Mouse (Mus musculus) mouse embryonic stem cell (cell line): ENCODE results near the gene 2310011J03Rik.
"Not testable (repeated sequence)": the region's sequence is repeated elsewhere in the genome, so short reads cannot be mapped to it uniquely, and the experiment has no call there.

ENCODE experiments used
- in situ Hi-C, 2 experiments: fragments of 300-500 bp; cut with MboI; formaldehyde crosslinking; loops; 1 replicate in 1 of 2; 3 replicates in 1 of 2; pipeline ENCODE4 v1.14.3; 2019 to 2020; ENCODE audit warnings: low sequenced_read_pairs in 2 of 2, low pct_unique_long_range_greater_than_20kb in 1 of 2, mixed read lengths in 1 of 2; ENCODE audit not compliant: unreplicated experiment in 1 of 2

2310011J03Rik gene

GRCm38 (mm10) chr10:80320340-80320760 is at the start of gene 2310011J03Rik:
Gene 2310011J03Rik (minus strand): TSS chr10:80320537.
- in situ Hi-C loops: no loop called here

- in situ Hi-C loops: loop anchor here in 1 of 2 experiments (25.0 kb wide), 1 partner anchor 181 kb away; the partner anchor contains the start of gene Efna2
Observed at GRCm38 (mm10) chr10:80368392-80368791, 48.1 kb upstream of the 2310011J03Rik start.

GRCm38 (mm10) chr10:80367954-80368353 is 47.6 kb upstream of the 2310011J03Rik start:
- in situ Hi-C loops: loop anchor here in 1 of 2 experiments (25.0 kb wide), 1 partner anchor 181 kb away; the partner anchor contains the start of gene Efna2

- in situ Hi-C loops: loop anchor here in 1 of 2 experiments (25.0 kb wide), 1 partner anchor 178 kb away; the partner anchor contains the start of gene Efna2
Observed at GRCm38 (mm10) chr10:80365736-80366135, 45.4 kb upstream of the 2310011J03Rik start.

GRCm38 (mm10) chr10:80363734-80364133 is 43.4 kb upstream of the 2310011J03Rik start:
- in situ Hi-C loops: loop anchor here in 1 of 2 experiments (25.0 kb wide), 1 partner anchor 176 kb away; the partner anchor contains the start of gene Efna2

GRCm38 (mm10) chr10:80357994-80358639 is 37.8 kb upstream of the 2310011J03Rik start:
- in situ Hi-C loops: loop anchor here in 1 of 2 experiments (25.0 kb wide), 1 partner anchor 171 kb away; the partner anchor contains the start of gene Efna2

GRCm38 (mm10) chr10:80357336-80357735 is 37.0 kb upstream of the 2310011J03Rik start:
- in situ Hi-C loops: loop anchor here in 1 of 2 experiments (25.0 kb wide), 1 partner anchor 170 kb away; the partner anchor contains the start of gene Efna2

GRCm38 (mm10) chr10:80356737-80357136 is 36.4 kb upstream of the 2310011J03Rik start:
- in situ Hi-C loops: loop anchor here in 1 of 2 experiments (25.0 kb wide), 1 partner anchor 169 kb away; the partner anchor contains the start of gene Efna2

GRCm38 (mm10) chr10:80356001-80356682 is 35.8 kb upstream of the 2310011J03Rik start, which contains the start of gene Plk5:
Gene Plk5 (plus strand): TSS chr10:80356459.
- in situ Hi-C loops: loop anchor here in 1 of 2 experiments (25.0 kb wide), 1 partner anchor 169 kb away; the partner anchor contains the start of gene Efna2

GRCm38 (mm10) chr10:80355431-80355830 is 35.1 kb upstream of the 2310011J03Rik start:
- in situ Hi-C loops: loop anchor here in 1 of 2 experiments (25.0 kb wide), 1 partner anchor 168 kb away; the partner anchor contains the start of gene Efna2

- in situ Hi-C loops: loop anchor here in 1 of 2 experiments (25.0 kb wide), 1 partner anchor 165 kb away; the partner anchor contains the start of gene Efna2
Observed at GRCm38 (mm10) chr10:80352727-80353126, 32.4 kb upstream of the 2310011J03Rik start.

GRCm38 (mm10) chr10:80351896-80352295 is 31.6 kb upstream of the 2310011J03Rik start:
- in situ Hi-C loops: loop anchor here in 1 of 2 experiments (25.0 kb wide), 1 partner anchor 165 kb away; the partner anchor contains the start of gene Efna2

- in situ Hi-C loops: loop anchor here in 1 of 2 experiments (25.0 kb wide), 1 partner anchor 163 kb away; the partner anchor contains the start of gene Efna2
Observed at GRCm38 (mm10) chr10:80350292-80350691, 30.0 kb upstream of the 2310011J03Rik start.

GRCm38 (mm10) chr10:80348981-80349380 is 28.6 kb upstream of the 2310011J03Rik start:
- in situ Hi-C loops: no loop called here

GRCm38 (mm10) chr10:80348244-80348781 is 28.0 kb upstream of the 2310011J03Rik start, which contains the start of gene Adamtsl5:
Gene Adamtsl5 (minus strand): TSS chr10:80348412.
- in situ Hi-C loops: no loop called here

GRCm38 (mm10) chr10:80347514-80347967 is 27.2 kb upstream of the 2310011J03Rik start:
- in situ Hi-C loops: no loop called here

- in situ Hi-C loops: not testable (repeated sequence)
Observed at GRCm38 (mm10) chr10:80345929-80346328, 25.6 kb upstream of the 2310011J03Rik start.

- in situ Hi-C loops: no loop called here
Observed at GRCm38 (mm10) chr10:80345122-80345521, 24.8 kb upstream of the 2310011J03Rik start.
